16 mouse cellular contexts compared by ENCODE assay signal in the genomic region with DNA sequence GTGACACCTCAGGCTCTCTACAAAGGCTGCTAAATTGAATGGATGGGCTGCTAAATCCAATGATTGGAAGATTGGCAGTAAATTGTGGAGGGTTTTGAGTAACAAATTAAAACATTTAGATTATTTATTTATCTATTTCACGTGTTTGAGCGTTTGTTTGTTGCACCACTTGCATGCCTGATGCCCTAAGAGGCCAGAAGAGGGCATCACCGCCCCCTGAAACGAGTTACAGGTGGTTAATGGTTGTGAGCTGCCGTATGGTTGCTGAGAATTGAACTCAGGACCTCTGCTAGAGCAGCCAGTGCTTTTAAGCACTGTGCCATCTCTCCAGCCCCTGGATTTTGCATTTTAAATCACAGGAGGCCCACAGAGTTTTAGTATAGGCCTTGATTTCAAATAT. TPM values are rescaled to one million over a fixed set of nuclear protein-coding genes. Genes with fewer than 3 reads are reported as not detected.
DNase-seq lines count a peak whose midpoint lies in the region; ATAC-seq and TF ChIP-seq lines count a peak whose summit lies in the region.
"Had no signal": no experiment of that assay in that cellular context is flagged by ENCODE, and none has a peak within 500 bp of the region (broad histone marks: within the 10 kb centered on the region; RNA-seq: fewer than 3 reads in every experiment).

No protein-coding gene starts in this region.

- no peaks in the 10 kb centered on the region for H3K79me2 ChIP-seq in liver, adult 2 months (ENCODE audit: control insufficient read depth, insufficient read depth, low read length)

- TF ChIP-seq CTCF in liver, adult 2 months (IDR thresholded peaks at IDR 0.05; ENCODE audit: low read depth, low read length): peak; percentile 51
- peak; percentile 38 for TF ChIP-seq CTCF in E14TG2a.4 (conservative IDR thresholded peaks at IDR 0.05; ENCODE audit: low read length)

- H3K4me2 ChIP-seq in liver, embryonic 11.5 days: no peak overlapping the region
- H3K4me2 ChIP-seq: forebrain, embryonic 15.5 days had no signal

- no peaks in the 10 kb centered on the region for H3K36me3 ChIP-seq in liver, adult 2 months (ENCODE audit: control insufficient read depth, insufficient read depth, low read length)
- no peaks in the 10 kb centered on the region for H3K36me3 ChIP-seq in liver, embryonic 11.5 days (ENCODE audit: control insufficient read depth, insufficient read depth, low read length)
- H3K36me3 ChIP-seq in E14TG2a.4 (ENCODE audit: insufficient read depth, low read length): no peaks in the 10 kb centered on the region
- H3K36me3 ChIP-seq: forebrain, embryonic 15.5 days; heart, embryonic 10.5 days had no signal

- H3K9me3 ChIP-seq in liver, embryonic 11.5 days (ENCODE audit: control insufficient read depth, low read length): no peaks in the 10 kb centered on the region
- no peaks in the 10 kb centered on the region for H3K9me3 ChIP-seq in E14TG2a.4 (ENCODE audit: low read length)
- H3K9me3 ChIP-seq: forebrain, embryonic 15.5 days; heart, embryonic 10.5 days had no signal

- H3K27ac ChIP-seq in liver, adult 2 months (replicated peaks; ENCODE audit: insufficient read depth, low read depth, low read length): no peak overlapping the region
- no peak overlapping the region for H3K27ac ChIP-seq in liver, embryonic 11.5 days (ENCODE audit: low read depth, low read length)
- H3K27ac ChIP-seq: forebrain, embryonic 15.5 days; heart, embryonic 10.5 days had no signal

- no peak overlapping the region for H3K9ac ChIP-seq in liver, adult 2 months (ENCODE audit: low read depth, low read length)
- no peak overlapping the region for H3K9ac ChIP-seq in liver, embryonic 11.5 days (ENCODE audit: low read depth, low read length)
- H3K9ac ChIP-seq: forebrain, embryonic 15.5 days had no signal

- no peak for TF ChIP-seq POLR2A in liver, adult 2 months (IDR thresholded peaks at IDR 0.05; ENCODE audit: extremely low read depth, insufficient read depth, low read length)

- H3K4me1 ChIP-seq in liver, adult 2 months (ENCODE audit: control insufficient read depth, insufficient read depth, low read length): peaks cover 6% of the 10 kb centered on the region
- H3K4me1 ChIP-seq in liver, embryonic 11.5 days (replicated peaks; ENCODE audit: control insufficient read depth, insufficient read depth, low read length): no peaks in the 10 kb centered on the region
- peaks cover 9% of the 10 kb centered on the region for H3K4me1 ChIP-seq in E14TG2a.4 (replicated peaks; ENCODE audit: low read depth, low read length)
- H3K4me1 ChIP-seq: heart, embryonic 10.5 days had no signal

- ATAC-seq in liver, embryonic 11.5 days (replicated peaks; ENCODE audit: low FRiP score): no peak
- ATAC-seq: activated CD4-positive, CD25-positive, alpha-beta regulatory T cell, adult 4 months; hindbrain, embryonic 16.5 days had no signal

- WGBS in liver, adult 2 months: 62% methylated on average over 5 of the region's 5 CpGs
- 41% methylated on average over 5 of the region's 5 CpGs for WGBS in liver, embryonic 11.5 days

- H3K4me3 ChIP-seq in liver, adult 2 months (ENCODE audit: insufficient read depth, low read depth, low read length): no peak overlapping the region
- H3K4me3 ChIP-seq in liver, embryonic 11.5 days (ENCODE audit: low read depth, low read length): no peak overlapping the region
- no peak overlapping the region for H3K4me3 ChIP-seq in E14TG2a.4 (replicated peaks; ENCODE audit: low read length)
- H3K4me3 ChIP-seq: erythroblast, embryonic 14.5 days; forebrain, embryonic 15.5 days; heart, embryonic 10.5 days had no signal

- DNase-seq in cerebellum, adult 9-10 months: peak; percentile 46
- DNase-seq in cerebellum, adult 18-20 months: no peak
- no peak for DNase-seq in liver, adult 2 months (ENCODE audit: extremely low read depth, low read depth, low spot score)
- DNase-seq in liver, embryonic 11.5 days (ENCODE audit: low spot score): no peak
- peak; percentile 14 for DNase-seq in induced T-regulatory cell, adult 2 months (ENCODE audit: low read depth)
- DNase-seq in embryo, embryonic 10.5 days (ENCODE audit: low spot score): no peak
- DNase-seq: heart, postnatal 14 days; lung, postnatal 14 days; spleen, adult 18-20 months; thymus, postnatal 36 days had no signal

- no peaks in the 10 kb centered on the region for H3K27me3 ChIP-seq in liver, adult 2 months (ENCODE audit: control insufficient read depth, insufficient read depth, low read length)
- peaks cover 10% of the 10 kb centered on the region for H3K27me3 ChIP-seq in liver, embryonic 11.5 days (replicated peaks; ENCODE audit: control insufficient read depth, insufficient read depth, low read length)
- peaks cover 43% of the 10 kb centered on the region for H3K27me3 ChIP-seq in E14TG2a.4 (ENCODE audit: insufficient read depth, low read length)

RNA-seq across cellular contexts. Expression of a gene that starts 6.2 kb away (rescaled TPM):
- 1.2 and 1.6 TPM in 2 replicates for total RNA-seq in liver, adult 2 months (2014; rRNA removed)
- 3.4 and 3.9 TPM in 2 replicates for polyA plus RNA-seq in liver, adult 2 months (2012; rRNA removed)
- polyA plus RNA-seq in liver, embryonic 11.5 days (2014; fragmentation: Nextera tagmentation; extraction: Ambion mirVana): 0.44 and 0.51 TPM in 2 replicates
- total RNA-seq: heart, postnatal 14 days had no signal
- polyA plus RNA-seq: activated CD4-positive, CD25-positive, alpha-beta regulatory T cell, adult 4 months; hindbrain, embryonic 16.5 days had no signal

RNA-seq across cellular contexts. Expression of a gene that starts 42.2 kb away (rescaled TPM):
- 7.1 and 10.7 TPM in 2 replicates for total RNA-seq in liver, adult 2 months (2014; rRNA removed)
- 7.3 and 9.2 TPM in 2 replicates for polyA plus RNA-seq in liver, adult 2 months (2012; rRNA removed)
- polyA plus RNA-seq in liver, embryonic 11.5 days (2014; fragmentation: Nextera tagmentation; extraction: Ambion mirVana): 89.0 and 95.1 TPM in 2 replicates

Comparison
In these comparisons a context has a peak if more than half of its experiments do, and no peak if none do; other contexts are left out.
1. DNase-seq: peak in cerebellum, adult 9-10 months (single experiment) and induced T-regulatory cell, adult 2 months (single experiment); none in cerebellum, adult 18-20 months (0 of 2), liver, adult 2 months (single experiment), liver, embryonic 11.5 days (single experiment) and embryo, embryonic 10.5 days (single experiment).